Mouse (Mus musculus): ENCODE measurements around the gene Gja10. TPM values are rescaled to one million over a fixed set of nuclear protein-coding genes. Genes with fewer than 3 reads are reported as not detected.

Gja10 gene
- total and polyA plus RNA-seq, 3 experiments, result not detected

DNA sequence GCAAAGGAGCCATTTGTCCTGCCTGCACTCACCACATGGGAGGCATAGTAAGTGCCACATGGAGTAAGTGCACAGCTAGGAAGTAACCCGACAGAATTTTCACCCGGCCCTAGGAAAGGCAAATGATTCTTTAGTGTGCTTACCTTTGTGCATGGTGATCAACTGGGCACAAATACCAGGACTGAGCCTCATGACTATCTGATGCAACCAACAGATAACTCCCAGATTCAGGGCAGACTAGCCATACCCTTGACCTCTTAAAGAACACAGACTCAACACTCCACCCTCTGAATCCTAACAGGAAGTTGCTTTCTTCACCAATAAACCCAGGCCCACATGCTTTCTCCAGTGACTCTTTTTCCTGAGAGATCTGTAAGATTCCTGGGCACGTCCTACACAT is 31.1 kb downstream of the Gja10 start:
- Histone ChIP-seq H3K79me2 (ENCODE audit: control insufficient read depth, insufficient read depth, low read length, poor library complexity) (no peaks in the 10 kb centered on the region), H3K36me3 (ENCODE audit: control insufficient read depth in 1 of 2, insufficient read depth in 2 of 2, low read length in 2 of 2) (peaks cover 0 to 3% of the 10 kb centered on the region in 2 experiments; a peak in 1 of 4 replicates), H3K27ac (ENCODE audit: control insufficient read depth, low read depth, low read length) (no peak overlapping the region), H3K4me3 (ENCODE audit: control insufficient read depth in 1 of 2, insufficient read depth in 1 of 2, low read depth in 2 of 2, low read length in 2 of 2) (no peak overlapping the region), H3K9ac (ENCODE audit: control insufficient read depth, low read depth, low read length, poor library complexity, severe bottlenecking) (no peak overlapping the region), H3K27me3 (ENCODE audit: control insufficient read depth in 1 of 2, insufficient read depth in 2 of 2, low read length in 2 of 2) (peaks cover 2% of the 10 kb centered on the region in 2 experiments; a peak in 2 of 4 replicates), H3K4me1 (ENCODE audit: control insufficient read depth in 1 of 2, insufficient read depth in 2 of 2, low read length in 2 of 2) (peaks cover 0 to 7% of the 10 kb centered on the region in 2 experiments; a peak in 1 of 4 replicates), H3K9me3 (replicated peaks; ENCODE audit: insufficient read depth, low read length) (no peaks in the 10 kb centered on the region)
- no peak for TF ChIP-seq BHLHE40 (IDR thresholded peaks at IDR 0.05; ENCODE audit: borderline replicate concordance, low read depth, low read length)
- DNase-seq (ENCODE audit: low read depth, low spot score), result no peak

DNA sequence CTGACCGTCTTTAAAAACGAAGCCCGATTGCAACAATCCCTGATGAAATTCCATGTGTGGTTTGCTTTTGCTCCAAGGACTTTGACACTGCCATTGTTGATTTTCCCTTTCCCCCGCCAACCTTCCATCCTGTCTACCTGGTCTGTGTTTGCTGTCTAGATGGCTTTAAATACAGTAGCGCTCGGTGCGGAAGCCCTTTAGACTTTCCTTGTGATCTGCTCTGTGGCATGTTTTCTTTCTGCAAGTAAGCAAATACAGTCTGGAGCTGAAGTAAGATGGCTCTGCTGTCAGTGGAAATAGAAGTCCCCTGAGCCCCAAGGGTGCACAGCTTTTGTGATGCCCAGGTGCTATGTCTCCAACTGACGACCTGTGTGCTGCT is 31.6 kb downstream of the Gja10 start:
- H3K9ac ChIP-seq (ENCODE audit: control insufficient read depth, low read depth, low read length, poor library complexity, severe bottlenecking), result no peak overlapping the region
- no peak for DNase-seq (ENCODE audit: low read depth, low spot score)
- no peak for TF ChIP-seq JUND (IDR thresholded peaks at IDR 0.05; ENCODE audit: low read depth, low read length)
- no peak for TF ChIP-seq BHLHE40 (IDR thresholded peaks at IDR 0.05; ENCODE audit: borderline replicate concordance, low read depth, low read length)
- no peak for TF ChIP-seq MXI1 (IDR thresholded peaks at IDR 0.05; ENCODE audit: low read depth, low read length)
- no peak for TF ChIP-seq ZC3H11A (IDR thresholded peaks at IDR 0.05; ENCODE audit: low read depth, low read length)
- no peak for TF ChIP-seq MYB (IDR thresholded peaks at IDR 0.05; ENCODE audit: low read depth, low read length)
- TF ChIP-seq POLR2A (IDR thresholded peaks at IDR 0.05; ENCODE audit: control insufficient read depth in 1 of 2, insufficient read depth in 1 of 2, low read depth in 1 of 2, low read length in 2 of 2, poor library complexity in 1 of 2), result no peak
- TF ChIP-seq MYC (IDR thresholded peaks at IDR 0.05; ENCODE audit: low read depth, low read length), result no peak
- no peak for TF ChIP-seq MAFK (IDR thresholded peaks at IDR 0.05; ENCODE audit: borderline replicate concordance, low read depth, low read length)
- no peak for TF ChIP-seq EP300 (IDR thresholded peaks at IDR 0.05; ENCODE audit: low read depth in 1 of 2, low read length in 2 of 2)
- TF ChIP-seq MAZ (IDR thresholded peaks at IDR 0.05; ENCODE audit: low read depth, low read length), result no peak
- TF ChIP-seq MAX (IDR thresholded peaks at IDR 0.05; ENCODE audit: low read length), result no peak
- TF ChIP-seq NELFE (IDR thresholded peaks at IDR 0.05; ENCODE audit: low read depth, low read length), result no peak
- TF ChIP-seq CHD1 (IDR thresholded peaks at IDR 0.05; ENCODE audit: low read depth, low read length), result no peak
- no peak for TF ChIP-seq CTCF (IDR thresholded peaks at IDR 0.05 in 2 of 3, conservative IDR thresholded peaks at IDR 0.05 in 1 of 3; ENCODE audit: control insufficient read depth in 1 of 3, insufficient read depth in 1 of 3, low read depth in 2 of 3, low read length in 3 of 3, poor library complexity in 1 of 3, severe bottlenecking in 1 of 3)
- TF ChIP-seq GATA1 (IDR thresholded peaks at IDR 0.05; ENCODE audit: low read depth, low read length), result no peak
- TF ChIP-seq MEF2A (IDR thresholded peaks at IDR 0.05; ENCODE audit: extremely low read depth, insufficient replicate concordance, low read depth, low read length, poor library complexity, severe bottlenecking), result no peak

More for the DNA sequence above, 31.6 kb downstream of the Gja10 start:
- peaks cover 0 to 3% of the 10 kb centered on the region in 2 experiments; a peak in 1 of 4 replicates for H3K36me3 ChIP-seq (ENCODE audit: control insufficient read depth in 1 of 2, insufficient read depth in 2 of 2, low read length in 2 of 2)
- H3K4me1 ChIP-seq (ENCODE audit: control insufficient read depth in 1 of 2, insufficient read depth in 2 of 2, low read length in 2 of 2), result peaks cover 0 to 7% of the 10 kb centered on the region in 2 experiments; a peak in 1 of 4 replicates
- no peak overlapping the region for H3K4me3 ChIP-seq (ENCODE audit: control insufficient read depth in 1 of 2, insufficient read depth in 1 of 2, low read depth in 2 of 2, low read length in 2 of 2)
- peaks cover 2% of the 10 kb centered on the region in 2 experiments; a peak in 2 of 4 replicates for H3K27me3 ChIP-seq (ENCODE audit: control insufficient read depth in 1 of 2, insufficient read depth in 2 of 2, low read length in 2 of 2)
- no peaks in the 10 kb centered on the region for H3K9me3 ChIP-seq (replicated peaks; ENCODE audit: insufficient read depth, low read length)
- no peaks in the 10 kb centered on the region for H3K79me2 ChIP-seq (ENCODE audit: control insufficient read depth, insufficient read depth, low read length, poor library complexity)
- no peak overlapping the region for H3K27ac ChIP-seq (ENCODE audit: control insufficient read depth, low read depth, low read length)

Measured in MEL (cell line).